Mouse (Mus musculus) liver, embryonic 11.5 days (tissue): ENCODE data around the gene Rpl11. TPM values are rescaled to one million over a fixed set of nuclear protein-coding genes. Genes with fewer than 3 reads are reported as not detected.

Experiments
- ATAC-seq: fragments of 200-750 bp; cut with Nextera tagmentation; replicated peaks from 2 replicates; pipeline ENCODE4 v1.8.0; 2017; ENCODE audit warnings: moderate number of reproducible peaks, mild to moderate bottlenecking, moderate TSS enrichment, moderate library complexity; ENCODE audit not compliant: low FRiP score
- DNase-seq: peaks from one replicate; pipeline ENCODE4 v3.0.0-alpha.2; 2017; ENCODE audit warnings: low spot score
- H3K27ac ChIP-seq: fragments of 300-500 bp; sonication (generic); 2 replicates; pipeline ENCODE4 v1.5.1; 2014; ENCODE audit warnings: mild to moderate bottlenecking, low read depth, low read length, control low read depth
- H3K27me3 ChIP-seq: fragments of 300-500 bp; sonication (generic); replicated peaks from 2 replicates; pipeline ENCODE4 v1.6.1; 2014; ENCODE audit warnings: low read length, mixed read lengths; ENCODE audit not compliant: control insufficient read depth, insufficient read depth
- H3K36me3 ChIP-seq: fragments of 300-500 bp; sonication (generic); 2 replicates; pipeline ENCODE4 v1.6.1; 2014; ENCODE audit warnings: mild to moderate bottlenecking, low read length, moderate library complexity, mixed read lengths; ENCODE audit not compliant: control insufficient read depth, insufficient read depth
- H3K4me1 ChIP-seq: fragments of 300-500 bp; sonication (generic); replicated peaks from 2 replicates; pipeline ENCODE4 v1.6.1; 2014; ENCODE audit warnings: low read length, mixed read lengths; ENCODE audit not compliant: control insufficient read depth, insufficient read depth
- H3K4me2 ChIP-seq: fragments of 300-500 bp; sonication (generic); 2 replicates; pipeline ENCODE4 v1.6.1; 2014; ENCODE audit warnings: mild to moderate bottlenecking, control low read depth, moderate library complexity
- H3K4me3 ChIP-seq: fragments of 300-500 bp; sonication (generic); 2 replicates; pipeline ENCODE4 v1.5.1; 2014; ENCODE audit warnings: low read depth, low read length, control low read depth
- H3K9ac ChIP-seq: fragments of 300-500 bp; sonication (generic); 2 replicates; pipeline ENCODE4 v1.6.1; 2014; ENCODE audit warnings: low read depth, low read length, control low read depth
- H3K9me3 ChIP-seq: fragments of 300-500 bp; sonication (generic); 2 replicates; pipeline ENCODE4 v1.6.1; 2016; ENCODE audit warnings: low read length, inconsistent platforms, mixed read lengths; ENCODE audit not compliant: control insufficient read depth
- WGBS: fragments of 180-500 bp; shearing (Covaris S2); extraction: QIAGEN DNeasy Blood & Tissue Kit; methylation state at CpG from one replicate; pipeline ENCODE4 v1.1.7; 2014; 5-methylcytosine and 5-hydroxymethylcytosine counted together
- polyA plus RNA-seq: library from polyadenylated mRNA; unstranded; fragments of >200 nt; fragmentation: Nextera tagmentation; extraction: Ambion mirVana; gene quantifications from 2 replicates; pipeline ENCODE4 v1.2.1, GENCODE M21; 2014

Rpl11 gene
- polyA plus RNA-seq, 1 experiment from 2014 or later = 611 TPM

DNA sequence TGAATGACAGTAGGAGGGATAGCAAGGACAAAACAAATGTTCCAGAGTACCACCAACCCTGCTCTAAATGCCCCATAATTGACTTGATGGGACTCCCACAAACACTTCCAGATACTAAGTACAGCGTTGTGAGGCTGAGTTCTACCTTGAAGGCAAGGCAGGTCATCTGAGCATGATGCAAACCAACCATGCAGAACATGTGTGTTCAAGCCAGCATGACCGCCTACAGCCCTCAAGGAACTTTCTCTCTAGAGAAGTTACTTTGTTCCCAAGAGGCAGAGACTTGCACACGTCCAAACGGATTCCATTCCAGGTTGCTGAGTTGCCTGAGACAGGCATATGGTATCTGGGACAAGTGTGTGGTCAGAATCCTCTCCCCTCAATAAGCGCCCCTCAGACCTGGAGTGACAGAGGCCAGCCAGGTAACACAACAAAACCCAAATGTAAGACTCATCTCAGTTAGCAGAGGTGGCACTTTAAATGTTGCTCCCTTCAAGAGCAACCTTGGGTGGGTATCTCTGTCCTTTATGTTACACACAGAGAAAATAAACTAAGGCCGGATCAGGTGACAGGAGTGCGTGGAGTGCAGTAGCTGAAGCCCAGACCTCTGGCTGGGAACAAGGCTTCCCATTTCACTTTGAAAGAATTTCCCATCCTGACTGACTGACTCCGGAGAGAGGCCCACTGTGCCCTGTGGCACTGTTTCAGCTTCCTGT is 25.7 kb downstream of the Rpl11 start:
- no peak overlapping the region for H3K4me3 ChIP-seq
- H3K36me3 ChIP-seq = no peaks in the 10 kb centered on the region
- no peak overlapping the region for H3K27ac ChIP-seq
- no peaks in the 10 kb centered on the region for H3K27me3 ChIP-seq
- ATAC-seq (no peak), DNase-seq (no peak)
- 75% methylated on average over 8 of the region's 8 CpGs for WGBS
- no peak overlapping the region for H3K9ac ChIP-seq
- no peaks in the 10 kb centered on the region for H3K9me3 ChIP-seq
- no peak overlapping the region for H3K4me2 ChIP-seq
- peaks cover 18% of the 10 kb centered on the region for H3K4me1 ChIP-seq

DNA sequence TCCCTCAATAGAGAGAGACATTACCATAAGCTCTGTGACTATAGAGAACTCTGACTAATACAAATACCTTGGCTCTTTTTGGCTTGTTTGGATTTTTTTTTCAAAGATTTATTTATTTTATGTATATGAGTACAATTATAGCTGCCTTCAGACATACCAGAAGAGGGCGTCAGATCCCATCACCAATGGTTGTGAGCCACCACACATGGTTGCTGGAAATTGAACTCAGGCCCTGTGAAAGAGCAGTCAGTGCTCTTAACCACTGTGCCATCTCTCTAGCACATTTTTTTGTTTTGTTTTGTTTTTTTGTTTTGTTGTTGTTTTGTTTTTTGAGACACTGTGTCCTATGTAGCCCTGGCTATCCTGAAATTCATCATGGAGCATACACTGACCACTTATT is 27.9 kb downstream of the Rpl11 start:
- DNase-seq = no peak
- no peak for ATAC-seq
- H3K9me3 ChIP-seq = no peaks in the 10 kb centered on the region
- H3K4me3 ChIP-seq = no peak overlapping the region
- no peaks in the 10 kb centered on the region for H3K27me3 ChIP-seq
- H3K4me1 ChIP-seq = peaks cover 8% of the 10 kb centered on the region
- no peak overlapping the region for H3K27ac ChIP-seq
- H3K36me3 ChIP-seq = no peaks in the 10 kb centered on the region
- H3K4me2 ChIP-seq = no peak overlapping the region
- no peak overlapping the region for H3K9ac ChIP-seq
- WGBS = 71% methylated on average over 1 of the region's 1 CpGs

DNA sequence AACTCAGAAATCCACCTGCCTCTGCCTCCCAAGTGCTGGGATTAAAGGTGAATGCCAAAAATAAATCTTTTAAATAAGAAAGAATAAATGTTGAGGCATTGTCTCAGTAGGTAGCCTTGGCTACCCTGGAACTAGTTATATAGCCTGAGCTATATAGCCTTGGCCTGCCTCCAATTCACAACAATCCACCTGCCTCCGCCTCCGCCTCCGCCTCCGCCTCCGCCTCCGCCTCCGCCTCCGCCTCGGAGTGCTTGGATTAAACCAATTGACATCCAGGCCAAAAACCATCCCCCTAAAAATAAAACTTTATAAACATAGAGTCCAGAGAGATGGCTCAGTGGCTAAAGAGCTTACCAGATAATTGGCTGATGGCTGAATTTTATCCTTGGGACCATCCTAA is 30.3 kb downstream of the Rpl11 start:
- Histone ChIP-seq H3K27me3 (no peaks in the 10 kb centered on the region), H3K27ac (no peak overlapping the region), H3K36me3 (no peaks in the 10 kb centered on the region; the same call in 1 of the 2 replicates), H3K9me3 (no peaks in the 10 kb centered on the region), H3K4me3 (no peak overlapping the region), H3K4me1 (peaks cover 11% of the 10 kb centered on the region), H3K4me2 (no peak overlapping the region), H3K9ac (no peak overlapping the region)
- no peak for DNase-seq
- no peak for ATAC-seq
- WGBS = 90% methylated on average over 9 of the region's 9 CpGs

DNA sequence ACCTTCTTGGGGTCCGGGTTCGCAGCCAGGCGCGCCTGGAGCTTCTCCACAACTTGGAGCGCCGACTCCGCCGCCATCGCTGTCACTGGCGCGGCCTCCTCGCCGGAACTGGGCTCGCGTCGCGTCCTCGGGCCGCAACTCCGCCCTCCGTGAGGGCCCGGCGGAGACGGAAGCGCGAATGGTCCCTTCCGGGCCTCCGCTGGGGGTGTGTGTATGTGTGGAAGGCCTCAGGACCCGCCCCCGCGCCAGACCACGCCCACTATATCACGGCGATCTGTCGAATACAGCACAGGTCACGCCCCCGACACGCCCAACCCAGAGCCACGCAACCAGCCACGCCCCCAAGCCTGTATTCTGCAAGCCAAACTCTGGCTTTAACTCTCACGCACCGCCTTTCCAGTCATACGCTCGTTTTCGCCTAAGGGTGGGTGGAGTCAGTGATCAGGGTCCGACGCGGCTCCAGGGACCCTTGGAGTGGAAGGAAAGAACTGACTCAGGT is 31.6 kb downstream of the Rpl11 start, which contains the start of gene Eloa:
Gene Eloa, minus strand, starts transcription at position 215 of the 499 bp plus-strand sequence.
- H3K4me3 ChIP-seq = peak within 1 kb of the TSS; percentile 100
- DNase-seq (peak; percentile 100), ATAC-seq (peak; percentile 98)
- no peaks in the 10 kb centered on the region for H3K9me3 ChIP-seq
- peaks cover 11% of the 10 kb centered on the region for H3K4me1 ChIP-seq
- H3K4me2 ChIP-seq = peak within 1 kb of the TSS; percentile 84
- WGBS = under 1% methylated on average over 48 of the region's 48 CpGs
- no peaks in the 10 kb centered on the region for H3K27me3 ChIP-seq
- no peaks in the 10 kb centered on the region; the same call in 1 of the 2 replicates for H3K36me3 ChIP-seq
- peak within 1 kb of the TSS; percentile 98 for H3K9ac ChIP-seq
- peak within 1 kb of the TSS; percentile 87 for H3K27ac ChIP-seq

DNA sequence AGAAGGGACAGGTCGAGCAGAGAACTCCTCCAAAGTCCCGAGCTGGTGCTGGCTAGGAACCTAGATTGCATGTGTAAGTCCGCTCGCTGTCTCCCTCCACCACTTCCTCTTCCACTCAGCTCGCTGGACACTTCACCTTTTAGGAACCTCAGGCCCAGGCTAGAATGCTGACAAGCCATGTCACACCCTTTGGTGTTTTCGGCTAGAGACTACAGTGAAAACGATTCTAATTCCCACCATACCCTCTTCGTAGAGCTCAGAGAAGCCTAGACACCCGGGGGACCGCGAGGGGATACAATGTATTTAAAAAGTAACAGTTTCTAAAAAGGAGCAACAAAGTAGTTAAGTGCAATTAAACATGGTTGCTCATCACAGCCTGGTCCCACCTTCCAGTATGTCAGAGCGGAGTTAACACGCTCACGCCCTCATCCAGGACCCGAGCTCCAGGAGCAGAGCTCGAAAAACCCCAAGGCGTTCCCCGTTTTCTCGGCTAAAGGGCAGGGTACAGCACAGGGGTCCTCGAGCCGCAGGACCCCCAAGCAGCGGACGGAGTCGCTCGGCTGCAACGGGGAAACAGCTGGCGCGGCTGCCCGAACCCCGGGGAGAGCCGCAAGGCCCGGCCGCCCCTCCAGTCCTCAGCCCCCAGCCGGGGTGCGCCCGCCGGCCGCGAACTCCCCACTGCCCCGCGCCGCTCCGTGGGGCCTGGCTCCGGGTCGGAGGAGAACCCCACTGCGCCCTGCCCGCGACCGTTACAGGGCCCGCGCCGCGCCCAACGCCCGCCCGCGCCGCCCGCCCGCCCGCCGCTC is 32.3 kb downstream of the Rpl11 start:
- H3K27me3 ChIP-seq = no peaks in the 10 kb centered on the region
- DNase-seq = peak; percentile 56
- no peaks in the 10 kb centered on the region; the same call in 1 of the 2 replicates for H3K36me3 ChIP-seq
- peaks cover 11% of the 10 kb centered on the region for H3K4me1 ChIP-seq
- H3K4me2 ChIP-seq = peak overlapping the region; percentile 84
- peak overlapping the region; percentile 98 for H3K9ac ChIP-seq
- no peaks in the 10 kb centered on the region for H3K9me3 ChIP-seq
- peak; percentile 59 for ATAC-seq
- H3K4me3 ChIP-seq = peak overlapping the region; percentile 100
- WGBS = under 1% methylated on average over 58 of the region's 62 CpGs
- peak overlapping the region; percentile 87 for H3K27ac ChIP-seq

DNA sequence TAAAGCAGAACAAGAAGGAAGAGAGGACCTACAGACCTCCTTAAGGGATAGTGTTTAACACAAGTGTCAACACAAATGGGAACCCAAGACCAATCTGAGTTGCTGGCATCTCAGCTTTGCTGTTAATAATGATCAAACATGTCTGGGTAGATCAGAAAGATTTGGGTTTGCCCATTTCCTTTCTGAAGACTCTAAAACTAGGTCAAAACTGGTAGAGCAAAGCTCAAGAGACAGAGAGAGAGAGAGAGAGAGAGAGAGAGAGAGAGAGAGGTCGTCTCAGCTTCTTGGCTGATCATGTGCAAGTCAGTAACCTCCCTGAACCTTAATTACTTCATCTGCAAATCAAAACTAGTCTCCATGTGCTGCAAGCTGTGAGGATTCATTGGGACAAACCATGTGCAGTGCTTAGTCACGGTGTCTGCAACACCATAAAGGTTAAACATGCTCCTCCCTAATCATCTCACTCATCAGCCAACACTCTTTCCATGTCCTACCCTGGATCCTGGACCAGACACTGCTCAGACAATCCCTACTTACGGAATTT is 37.1 kb downstream of the Rpl11 start:
- H3K4me3 ChIP-seq = no peak overlapping the region
- peaks cover 14% of the 10 kb centered on the region for H3K36me3 ChIP-seq
- no peaks in the 10 kb centered on the region for H3K27me3 ChIP-seq
- no peaks in the 10 kb centered on the region for H3K9me3 ChIP-seq
- H3K9ac ChIP-seq = no peak overlapping the region
- DNase-seq (no peak), ATAC-seq (no peak)
- WGBS = 83% methylated on average over 3 of the region's 3 CpGs
- H3K27ac ChIP-seq = no peak overlapping the region
- no peak overlapping the region for H3K4me2 ChIP-seq
- H3K4me1 ChIP-seq = peaks cover 11% of the 10 kb centered on the region

DNA sequence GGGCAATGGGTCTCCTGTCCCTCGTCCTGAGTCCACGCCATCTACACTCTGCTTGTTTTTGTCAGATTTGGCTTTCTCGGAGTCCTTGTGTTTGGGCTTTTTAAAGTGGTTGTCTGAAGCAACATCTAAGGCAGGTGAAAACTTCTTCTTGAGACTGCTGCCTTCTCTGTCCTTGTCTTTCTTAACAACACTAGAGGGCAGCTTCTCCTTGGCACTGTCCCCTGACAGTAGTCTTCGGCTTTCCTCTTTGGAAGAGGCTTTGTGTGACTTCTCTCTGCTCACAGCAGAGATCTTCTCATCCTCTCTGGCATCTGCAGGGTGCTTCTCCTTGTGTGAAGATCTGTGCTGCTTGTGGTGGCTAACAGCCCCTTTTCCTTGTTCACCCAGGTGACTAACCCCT is 42.6 kb downstream of the Rpl11 start:
- Histone ChIP-seq H3K4me1 (no peaks in the 10 kb centered on the region), H3K27ac (no peak overlapping the region), H3K27me3 (no peaks in the 10 kb centered on the region), H3K9ac (no peak overlapping the region), H3K4me2 (no peak overlapping the region), H3K4me3 (no peak overlapping the region), H3K9me3 (no peaks in the 10 kb centered on the region), H3K36me3 (peaks cover 54% of the 10 kb centered on the region)
- no peak for ATAC-seq
- 92% methylated on average over 4 of the region's 4 CpGs for WGBS
- DNase-seq = no peak

DNA sequence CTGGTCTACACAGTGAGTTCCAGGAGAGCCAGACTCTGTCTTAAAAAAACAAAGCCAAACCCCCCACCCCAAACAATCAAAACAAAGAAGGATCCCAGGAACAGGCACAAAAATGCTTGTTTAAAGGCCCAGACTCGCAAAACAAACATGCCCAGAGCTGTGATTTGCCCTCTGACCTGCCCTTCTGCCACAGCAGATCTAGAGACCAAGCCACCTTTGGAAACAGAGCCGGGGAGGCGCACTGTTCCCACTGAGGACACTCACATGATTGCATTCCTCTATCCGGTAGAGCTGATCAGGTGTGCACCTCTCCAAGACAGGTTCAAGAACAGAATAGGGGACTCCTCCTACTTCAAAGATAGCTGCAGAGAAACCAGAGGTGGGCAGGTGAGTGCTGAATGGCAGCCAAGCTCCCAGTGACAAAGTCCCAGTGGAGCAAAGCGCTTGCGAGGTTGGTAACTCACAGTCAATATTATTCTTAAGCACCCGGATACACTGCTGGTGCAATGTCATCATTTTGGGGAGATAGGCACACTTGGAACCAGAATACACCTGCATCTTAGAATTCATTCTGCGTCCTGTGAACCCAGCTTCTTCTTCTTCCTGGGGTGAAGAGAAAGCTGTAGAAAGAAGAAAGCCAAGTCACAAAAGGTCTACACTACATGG is 44.3 kb downstream of the Rpl11 start:
- WGBS = 88% methylated on average over 8 of the region's 8 CpGs

More for the DNA sequence above, 44.3 kb downstream of the Rpl11 start:
- DNase-seq (no peak), ATAC-seq (no peak)
- Histone ChIP-seq H3K4me1 (no peaks in the 10 kb centered on the region), H3K9ac (no peak overlapping the region), H3K36me3 (peaks cover 70% of the 10 kb centered on the region), H3K27ac (no peak overlapping the region), H3K9me3 (no peaks in the 10 kb centered on the region), H3K27me3 (no peaks in the 10 kb centered on the region), H3K4me2 (no peak overlapping the region), H3K4me3 (no peak overlapping the region)
